Mouse (Mus musculus): Measurements from ENCODE around the gene Olr1. TPM values are rescaled to one million over a fixed set of nuclear protein-coding genes. Genes with fewer than 3 reads are reported as not detected.
A peak's percentile ranks its signal among the peaks of the same experiment; 100 is the strongest.

Olr1 gene
- polyA plus RNA-seq, 1 experiment from 2014 or later: not detected

DNA sequence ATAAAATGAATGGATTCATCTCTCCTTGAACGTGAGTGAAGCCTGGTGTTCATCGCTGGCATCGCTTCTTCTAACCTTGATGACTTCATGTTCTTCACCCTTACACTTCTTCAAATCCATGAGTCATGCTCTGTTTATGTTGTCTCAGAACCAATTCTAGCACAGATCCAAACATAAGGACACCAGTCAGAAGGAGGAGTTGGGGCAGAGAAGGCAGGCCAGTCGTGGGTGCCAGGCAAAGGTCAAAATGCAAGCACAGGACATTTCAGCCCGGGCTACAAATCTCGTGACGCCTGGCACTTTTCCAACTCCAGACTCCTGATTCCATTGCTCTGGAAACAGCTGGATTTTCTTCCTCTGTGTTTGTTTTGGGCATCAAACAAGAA lies 25.6 kb upstream of the Olr1 start:
- peak; percentile 33 for ATAC-seq
- Histone ChIP-seq H3K9me3 (replicated peaks) (no peaks in the 10 kb centered on the region), H3K27me3 (no peaks in the 10 kb centered on the region), H3K4me1 (peaks cover 21% of the 10 kb centered on the region), H3K9ac (peak overlapping the region; percentile 83; the same call in 1 of the 2 replicates), H3K36me3 (ENCODE audit: poor library complexity, severe bottlenecking) (peaks cover 5% of the 10 kb centered on the region; the same call in 1 of the 2 replicates), H3K4me3 (peak overlapping the region; percentile 90), H3K4me2 (peak overlapping the region; percentile 75), H3K27ac (peak overlapping the region; percentile 37)
- 35% methylated on average over 7 of the region's 7 CpGs for WGBS

DNA sequence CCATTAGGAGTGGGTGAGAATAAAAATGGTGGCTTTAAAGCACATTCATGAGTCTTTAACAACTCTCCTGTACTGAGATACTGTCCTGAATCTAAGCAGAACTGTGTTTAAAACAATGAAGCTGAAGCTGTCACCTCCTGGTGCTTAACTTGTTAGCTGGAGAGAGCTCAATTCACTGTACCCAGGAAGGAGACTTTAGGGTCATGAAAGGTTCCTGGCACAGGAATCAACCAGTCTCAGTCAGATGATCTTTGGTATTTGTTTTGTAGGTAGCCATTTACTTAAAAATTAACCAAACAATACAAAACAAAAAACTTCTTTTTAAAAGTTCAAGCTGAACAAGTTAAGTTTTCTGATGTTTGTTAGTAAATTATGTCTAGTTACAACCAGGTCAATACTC lies 23.3 kb upstream of the Olr1 start:
- Histone ChIP-seq H3K27me3 (no peaks in the 10 kb centered on the region), H3K27ac (no peak overlapping the region), H3K4me1 (peaks cover 14% of the 10 kb centered on the region), H3K4me3 (no peak overlapping the region), H3K4me2 (no peak overlapping the region), H3K36me3 (ENCODE audit: poor library complexity, severe bottlenecking) (no peaks in the 10 kb centered on the region), H3K9me3 (replicated peaks) (no peaks in the 10 kb centered on the region), H3K9ac (no peak overlapping the region)
- no peak for ATAC-seq

GRCm38 (mm10) chr6:129529605-129530004 lies 22.6 kb upstream of the Olr1 start:
- no peak overlapping the region for H3K9ac ChIP-seq
- peaks cover 7% of the 10 kb centered on the region for H3K4me1 ChIP-seq
- no peaks in the 10 kb centered on the region for H3K36me3 ChIP-seq (ENCODE audit: poor library complexity, severe bottlenecking)
- 93% methylated on average over 1 of the region's 1 CpGs for WGBS
- H3K27me3 ChIP-seq: no peaks in the 10 kb centered on the region
- ATAC-seq: no peak
- no peak overlapping the region for H3K4me3 ChIP-seq
- H3K27ac ChIP-seq: no peak overlapping the region
- no peak overlapping the region for H3K4me2 ChIP-seq
- H3K9me3 ChIP-seq (replicated peaks): no peaks in the 10 kb centered on the region

DNA sequence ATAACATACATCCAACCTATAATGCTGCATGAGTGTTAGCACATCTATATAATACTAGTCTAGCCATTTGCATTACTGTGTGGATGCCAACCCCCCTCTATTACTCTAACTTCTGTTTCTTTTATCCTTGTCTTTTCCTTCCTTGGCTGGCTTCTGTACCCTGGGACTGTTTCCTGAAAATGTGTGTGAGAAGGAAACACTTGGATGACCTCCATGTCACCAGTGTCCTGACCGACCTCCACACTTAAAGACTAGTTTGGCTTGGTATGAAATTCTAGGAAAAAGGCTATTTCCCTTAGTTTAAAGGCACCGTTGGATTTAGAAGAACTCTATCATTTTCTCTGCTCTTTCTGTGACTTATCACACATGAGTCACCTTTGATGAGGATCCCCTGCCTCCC lies 20.5 kb upstream of the Olr1 start:
- H3K27ac ChIP-seq: no peak overlapping the region
- H3K36me3 ChIP-seq (ENCODE audit: poor library complexity, severe bottlenecking): no peaks in the 10 kb centered on the region
- H3K4me2 ChIP-seq: no peak overlapping the region
- 91% methylated on average over 2 of the region's 2 CpGs for WGBS
- peaks cover 2% of the 10 kb centered on the region; the same call in 1 of the 2 replicates for H3K4me1 ChIP-seq
- ATAC-seq: no peak
- H3K9me3 ChIP-seq (replicated peaks): no peaks in the 10 kb centered on the region
- H3K4me3 ChIP-seq: no peak overlapping the region
- no peak overlapping the region for H3K9ac ChIP-seq
- no peaks in the 10 kb centered on the region for H3K27me3 ChIP-seq

- Histone ChIP-seq H3K4me2 (no peak overlapping the region), H3K27ac (no peak overlapping the region), H3K9me3 (replicated peaks) (no peaks in the 10 kb centered on the region), H3K4me1 (no peaks in the 10 kb centered on the region), H3K36me3 (ENCODE audit: poor library complexity, severe bottlenecking) (no peaks in the 10 kb centered on the region), H3K9ac (no peak overlapping the region), H3K27me3 (no peaks in the 10 kb centered on the region), H3K4me3 (no peak overlapping the region)
- no peak for ATAC-seq
These were observed 19.1 kb upstream of the Olr1 start for GRCm38 (mm10) chr6:129526069-129526468.

GRCm38 (mm10) chr6:129517752-129518408 lies 10.9 kb upstream of the Olr1 start:
- Histone ChIP-seq H3K4me2 (no peak overlapping the region), H3K9me3 (replicated peaks) (no peaks in the 10 kb centered on the region), H3K4me1 (no peaks in the 10 kb centered on the region), H3K4me3 (no peak overlapping the region), H3K36me3 (ENCODE audit: poor library complexity, severe bottlenecking) (no peaks in the 10 kb centered on the region), H3K9ac (no peak overlapping the region), H3K27ac (no peak overlapping the region), H3K27me3 (no peaks in the 10 kb centered on the region)
- 51% methylated on average over 2 of the region's 2 CpGs for WGBS
- peak; percentile 83 for ATAC-seq

GRCm38 (mm10) chr6:129516388-129516787 lies 9.4 kb upstream of the Olr1 start:
- no peaks in the 10 kb centered on the region for H3K36me3 ChIP-seq (ENCODE audit: poor library complexity, severe bottlenecking)
- ATAC-seq: no peak
- no peak overlapping the region for H3K4me2 ChIP-seq
- H3K9ac ChIP-seq: no peak overlapping the region
- no peak overlapping the region for H3K27ac ChIP-seq
- no peak overlapping the region for H3K4me3 ChIP-seq
- 92% methylated on average over 10 of the region's 10 CpGs for WGBS
- no peaks in the 10 kb centered on the region for H3K27me3 ChIP-seq
- no peaks in the 10 kb centered on the region for H3K9me3 ChIP-seq (replicated peaks)
- H3K4me1 ChIP-seq: no peaks in the 10 kb centered on the region

- H3K4me1 ChIP-seq: no peaks in the 10 kb centered on the region
- H3K4me2 ChIP-seq: no peak overlapping the region
- H3K36me3 ChIP-seq (ENCODE audit: poor library complexity, severe bottlenecking): no peaks in the 10 kb centered on the region
- H3K27me3 ChIP-seq: no peaks in the 10 kb centered on the region
- no peak overlapping the region for H3K9ac ChIP-seq
- no peak overlapping the region for H3K27ac ChIP-seq
- 92% methylated on average over 3 of the region's 3 CpGs for WGBS
- no peak for ATAC-seq
- no peak overlapping the region for H3K4me3 ChIP-seq
- H3K9me3 ChIP-seq (replicated peaks): no peaks in the 10 kb centered on the region
These were observed 8.1 kb upstream of the Olr1 start for GRCm38 (mm10) chr6:129515068-129515467.

GRCm38 (mm10) chr6:129514376-129514775 lies 7.4 kb upstream of the Olr1 start:
- H3K4me1 ChIP-seq: no peaks in the 10 kb centered on the region
- no peaks in the 10 kb centered on the region for H3K36me3 ChIP-seq (ENCODE audit: poor library complexity, severe bottlenecking)
- H3K27ac ChIP-seq: no peak overlapping the region
- H3K27me3 ChIP-seq: no peaks in the 10 kb centered on the region
- no peak overlapping the region for H3K9ac ChIP-seq
- H3K9me3 ChIP-seq (replicated peaks): no peaks in the 10 kb centered on the region
- no peak overlapping the region for H3K4me3 ChIP-seq
- no peak overlapping the region for H3K4me2 ChIP-seq
- ATAC-seq: no peak
- 80% methylated on average over 2 of the region's 2 CpGs for WGBS

DNA sequence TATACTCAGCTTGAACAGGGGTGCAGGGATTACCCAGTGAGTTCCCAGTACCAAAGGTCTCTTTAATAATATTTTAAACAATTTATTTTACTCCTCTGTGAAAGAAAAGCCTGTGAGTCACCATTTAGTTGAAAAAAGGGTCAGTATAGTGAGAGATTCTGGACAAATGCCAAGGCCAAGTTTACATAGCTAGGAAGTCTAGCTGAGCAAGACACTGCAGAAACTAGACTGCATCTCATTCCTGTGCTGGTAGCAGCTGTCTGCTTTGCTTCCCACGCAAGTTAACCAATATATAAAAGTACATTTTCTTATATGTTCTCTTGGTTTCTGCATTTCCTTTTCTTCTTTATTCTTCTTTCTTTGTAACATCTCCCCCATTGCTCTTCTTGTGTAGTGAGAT lies 6.4 kb upstream of the Olr1 start:
- no peak overlapping the region for H3K9ac ChIP-seq
- H3K4me1 ChIP-seq: no peaks in the 10 kb centered on the region
- WGBS: 71% methylated on average over 1 of the region's 1 CpGs
- H3K4me3 ChIP-seq: no peak overlapping the region
- no peak overlapping the region for H3K4me2 ChIP-seq
- no peaks in the 10 kb centered on the region for H3K9me3 ChIP-seq (replicated peaks)
- H3K36me3 ChIP-seq (ENCODE audit: poor library complexity, severe bottlenecking): no peaks in the 10 kb centered on the region
- no peaks in the 10 kb centered on the region for H3K27me3 ChIP-seq
- ATAC-seq: no peak
- no peak overlapping the region for H3K27ac ChIP-seq

DNA sequence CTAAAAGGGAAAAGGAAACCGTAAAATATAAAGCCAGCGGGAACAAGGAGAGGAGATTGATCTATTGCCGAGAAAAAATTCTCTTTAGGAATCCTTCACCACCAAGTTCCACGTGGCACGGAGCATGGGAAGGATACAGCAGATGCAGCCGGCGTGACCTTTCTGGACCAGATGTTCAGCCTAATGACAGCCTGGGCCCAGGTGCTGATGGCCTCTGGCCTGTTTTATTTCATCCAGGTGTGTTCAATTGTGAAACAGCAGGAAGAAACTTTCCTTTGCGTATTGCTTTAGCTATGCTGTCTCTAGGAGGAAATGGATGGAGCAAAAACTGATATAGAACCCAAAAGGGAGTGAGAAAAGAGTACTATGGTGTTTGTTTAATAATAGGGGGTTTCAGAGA lies 5.9 kb upstream of the Olr1 start:
- WGBS: 88% methylated on average over 8 of the region's 8 CpGs
- no peaks in the 10 kb centered on the region for H3K36me3 ChIP-seq (ENCODE audit: poor library complexity, severe bottlenecking)
- H3K27ac ChIP-seq: no peak overlapping the region
- H3K4me3 ChIP-seq: no peak overlapping the region
- no peaks in the 10 kb centered on the region for H3K27me3 ChIP-seq
- H3K4me2 ChIP-seq: no peak overlapping the region
- H3K4me1 ChIP-seq: no peaks in the 10 kb centered on the region
- no peak overlapping the region for H3K9ac ChIP-seq
- no peaks in the 10 kb centered on the region for H3K9me3 ChIP-seq (replicated peaks)
- ATAC-seq: no peak

- no peaks in the 10 kb centered on the region for H3K27me3 ChIP-seq
- H3K9ac ChIP-seq: no peak within 1 kb of the TSS
- H3K9me3 ChIP-seq (replicated peaks): no peaks in the 10 kb centered on the region
- H3K4me2 ChIP-seq: no peak within 1 kb of the TSS
- no peak within 1 kb of the TSS for H3K4me3 ChIP-seq
- no peaks in the 10 kb centered on the region for H3K4me1 ChIP-seq
- no peaks in the 10 kb centered on the region for H3K36me3 ChIP-seq (ENCODE audit: poor library complexity, severe bottlenecking)
- H3K27ac ChIP-seq: no peak within 1 kb of the TSS
- no peak for ATAC-seq
- WGBS: 80% methylated on average over 3 of the region's 3 CpGs
These were observed 5.4 kb upstream of the Olr1 start, which contains the start of gene Tmem52b for GRCm38 (mm10) chr6:129512367-129512766. Gene Tmem52b, plus strand, starts transcription at chr6:129512555.

Measured in forebrain, embryonic 13.5 days (tissue).